Mouse (Mus musculus) heart, postnatal 0 days (tissue): ENCODE measurements around the gene Parp16. TPM values are rescaled to one million over a fixed set of nuclear protein-coding genes. Genes with fewer than 3 reads are reported as not detected.

Experiments used
- ATAC-seq: fragments of 200-750 bp; cut with Nextera tagmentation; 2 replicates; pipeline ENCODE4 v1.8.0; 2017; ENCODE audit warnings: low read depth, moderate number of reproducible peaks, moderate library complexity; ENCODE audit not compliant: insufficient read depth
- DNase-seq: peaks from one replicate; pipeline ENCODE4 v3.0.0-alpha.2; 2016; ENCODE audit warnings: low spot score
- H3K27ac ChIP-seq: fragments of 300-500 bp; sonication (generic); 2 replicates; pipeline ENCODE4 v1.5.1; 2014; ENCODE audit warnings: low read depth, mild to moderate bottlenecking
- H3K27me3 ChIP-seq: fragments of 300-500 bp; sonication (generic); 2 replicates; pipeline ENCODE4 v1.6.1; 2014; ENCODE audit warnings: low read length, mixed read lengths; ENCODE audit not compliant: control insufficient read depth, insufficient read depth
- H3K36me3 ChIP-seq: fragments of 300-500 bp; sonication (generic); replicated peaks from 2 replicates; pipeline ENCODE4 v1.6.1; 2014; ENCODE audit warnings: low read length, mixed read lengths; ENCODE audit not compliant: control insufficient read depth, insufficient read depth
- H3K4me1 ChIP-seq: fragments of 300-500 bp; sonication (generic); 2 replicates; pipeline ENCODE4 v1.6.1; 2014; ENCODE audit warnings: antibody characterized with exemption; ENCODE audit not compliant: control insufficient read depth, insufficient read depth
- H3K4me2 ChIP-seq: fragments of 300-500 bp; sonication (generic); 2 replicates; pipeline ENCODE4 v1.6.1; 2014; ENCODE audit warnings: low read depth, mild to moderate bottlenecking, low read length, moderate library complexity
- H3K4me3 ChIP-seq: fragments of 300-500 bp; sonication (generic); 2 replicates; pipeline ENCODE4 v1.5.1; 2014; ENCODE audit warnings: low read depth, low read length
- H3K9ac ChIP-seq: fragments of 300-500 bp; sonication (generic); replicated peaks from 2 replicates; pipeline ENCODE4 v1.6.1; 2014; ENCODE audit warnings: low read depth, low read length, mixed read lengths
- H3K9me3 ChIP-seq: fragments of 300-500 bp; sonication (generic); replicated peaks from 2 replicates; pipeline ENCODE4 v1.6.1; 2016; ENCODE audit warnings: low read length; ENCODE audit not compliant: control insufficient read depth
- CTCF ChIP-seq: IDR thresholded peaks from 2 replicates; pipeline ENCODE4 v1.5.1; 2016; ENCODE audit warnings: antibody characterized with exemption, control low read depth, low read depth
- EP300 ChIP-seq: IDR thresholded peaks from 2 replicates; pipeline ENCODE4 v1.6.1; 2016; ENCODE audit warnings: antibody characterized with exemption, low read depth
- WGBS: fragments of 180-500 bp; shearing (Covaris S2); extraction: QIAGEN DNeasy Blood & Tissue Kit; methylation state at CpG from one replicate; pipeline ENCODE4 v1.1.7; 2014; 5-methylcytosine and 5-hydroxymethylcytosine counted together
- polyA plus RNA-seq: library from polyadenylated mRNA; unstranded; fragments of >200 nt; fragmentation: Nextera tagmentation; extraction: Ambion mirVana; gene quantifications from 2 replicates; pipeline ENCODE4 v1.2.1, GENCODE M21; 2015
- total RNA-seq: library from RNA; depleted of rRNA; stranded (reverse); fragments of >200 nt; gene quantifications from 2 replicates; pipeline ENCODE4 v1.2.3, GENCODE M21; 2014; ENCODE audit warnings: low replicate concordance

The Parp16 gene
- total and polyA plus RNA-seq, 2 experiments from 2014 or later: 1.8 to 5.7 TPM

- Histone ChIP-seq H3K27me3 (no peaks in the 10 kb centered on the region), H3K4me1 (no peaks in the 10 kb centered on the region), H3K27ac (no peak overlapping the region), H3K4me3 (no peak overlapping the region), H3K36me3 (peaks cover 32% of the 10 kb centered on the region), H3K4me2 (no peak overlapping the region), H3K9me3 (no peaks in the 10 kb centered on the region), H3K9ac (no peak overlapping the region)
- ATAC-seq: no peak
- TF ChIP-seq EP300 (no peak), CTCF (no peak)
- WGBS: 78% methylated on average over 4 of the region's 4 CpGs
- DNase-seq: no peak
These were observed 44.0 kb downstream of the Parp16 start for GRCm38 (mm10) chr9:65239176-65239575.

DNA sequence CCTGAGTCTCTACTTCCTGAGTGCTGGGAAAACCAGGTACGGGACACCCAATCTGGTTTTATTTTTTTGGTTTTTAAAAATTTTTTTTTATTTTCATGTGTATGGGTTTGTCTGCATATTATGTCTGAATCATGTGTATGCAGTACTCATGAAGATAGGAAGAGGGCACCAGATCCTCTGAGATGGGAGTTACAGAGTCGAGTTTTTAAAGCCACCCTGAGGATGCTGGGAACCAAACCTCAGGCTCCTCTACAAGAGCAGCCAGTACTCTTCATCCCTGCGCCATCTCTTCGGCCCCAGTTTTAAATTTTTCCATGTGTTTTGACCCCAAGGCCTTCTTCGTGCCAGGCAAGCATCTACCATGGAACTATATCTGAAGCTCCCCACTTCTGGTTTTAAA is 44.6 kb downstream of the Parp16 start:
- Histone ChIP-seq H3K4me3 (no peak overlapping the region), H3K9ac (no peak overlapping the region), H3K4me1 (no peaks in the 10 kb centered on the region), H3K4me2 (no peak overlapping the region), H3K27ac (no peak overlapping the region), H3K27me3 (no peaks in the 10 kb centered on the region), H3K9me3 (no peaks in the 10 kb centered on the region), H3K36me3 (peaks cover 26% of the 10 kb centered on the region)
- TF ChIP-seq EP300 (no peak), CTCF (no peak)
- 87% methylated on average over 5 of the region's 5 CpGs for WGBS
- ATAC-seq: no peak
- no peak for DNase-seq

- 88% methylated on average over 3 of the region's 3 CpGs for WGBS
- DNase-seq (no peak), ATAC-seq (no peak)
- Histone ChIP-seq H3K9me3 (no peaks in the 10 kb centered on the region), H3K36me3 (peaks cover 18% of the 10 kb centered on the region; the same call in 1 of the 2 replicates), H3K4me1 (no peaks in the 10 kb centered on the region), H3K9ac (no peak overlapping the region), H3K4me2 (no peak overlapping the region), H3K4me3 (no peak overlapping the region), H3K27me3 (no peaks in the 10 kb centered on the region), H3K27ac (no peak overlapping the region)
- TF ChIP-seq EP300 (no peak), CTCF (no peak)
These were observed 45.4 kb downstream of the Parp16 start for GRCm38 (mm10) chr9:65240587-65240986.

GRCm38 (mm10) chr9:65241973-65242372 is 46.8 kb downstream of the Parp16 start:
- no peak overlapping the region for H3K27ac ChIP-seq
- H3K27me3 ChIP-seq: no peaks in the 10 kb centered on the region
- H3K4me2 ChIP-seq: no peak overlapping the region
- H3K9me3 ChIP-seq: no peaks in the 10 kb centered on the region
- H3K36me3 ChIP-seq: peaks cover 6% of the 10 kb centered on the region; the same call in 1 of the 2 replicates
- no peaks in the 10 kb centered on the region for H3K4me1 ChIP-seq
- ATAC-seq (no peak), DNase-seq (no peak)
- H3K9ac ChIP-seq: no peak overlapping the region
- no peak overlapping the region for H3K4me3 ChIP-seq
- TF ChIP-seq EP300: no peak
- WGBS: 67% methylated on average over 5 of the region's 5 CpGs

GRCm38 (mm10) chr9:65243249-65243648 is 48.1 kb downstream of the Parp16 start:
- 61% methylated on average over 4 of the region's 4 CpGs for WGBS
- H3K9me3 ChIP-seq: no peaks in the 10 kb centered on the region
- no peak overlapping the region for H3K27ac ChIP-seq
- H3K4me3 ChIP-seq: no peak overlapping the region
- ATAC-seq: no peak
- H3K36me3 ChIP-seq: no peaks in the 10 kb centered on the region
- H3K27me3 ChIP-seq: no peaks in the 10 kb centered on the region
- H3K9ac ChIP-seq: no peak overlapping the region
- DNase-seq: no peak
- no peak overlapping the region for H3K4me2 ChIP-seq
- TF ChIP-seq EP300 (no peak), CTCF (no peak)
- H3K4me1 ChIP-seq: 0 out of 2 replicates have a peak, but pooled peaks cover 8% of the 10 kb centered on the region

DNA sequence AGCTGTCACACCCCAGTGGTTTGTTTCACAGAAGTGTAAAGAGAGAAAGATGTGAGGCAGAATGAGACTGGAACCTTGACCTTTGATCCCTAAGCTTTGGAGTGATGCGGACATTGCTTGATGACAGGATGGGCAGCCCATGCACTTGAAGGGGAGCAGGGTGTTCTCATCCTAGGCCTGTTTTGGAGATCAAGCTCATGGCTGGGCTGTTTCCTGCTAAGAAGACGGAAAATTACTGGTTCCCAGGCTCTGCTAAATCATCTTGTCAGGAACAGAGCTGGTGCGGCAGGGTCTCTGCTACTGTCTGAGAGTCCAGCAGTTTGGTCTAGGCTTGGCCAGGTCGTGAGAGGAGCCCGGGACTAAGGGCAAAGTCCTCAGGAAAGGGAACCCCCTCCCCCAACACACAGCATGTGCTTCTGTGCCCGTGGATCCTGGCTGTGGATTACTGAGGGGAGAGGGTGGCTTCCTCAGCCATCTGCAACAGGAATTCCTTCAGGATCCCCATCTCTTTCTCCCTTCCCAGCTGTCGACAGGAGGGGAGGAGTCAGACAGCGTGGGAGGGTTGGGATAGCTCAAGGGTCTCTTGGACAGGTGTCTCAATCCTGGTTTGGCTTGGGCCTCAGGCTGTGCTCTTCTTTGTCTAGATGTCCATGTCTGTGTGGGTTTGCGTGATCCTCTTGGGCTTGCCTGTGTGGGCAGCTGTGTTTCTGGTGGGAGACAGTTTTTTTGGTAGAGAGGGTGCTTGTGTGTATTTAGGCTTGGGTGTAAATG is 49.1 kb downstream of the Parp16 start:
- Histone ChIP-seq H3K4me3 (no peak overlapping the region), H3K27ac (no peak overlapping the region), H3K9me3 (no peaks in the 10 kb centered on the region), H3K4me2 (no peak overlapping the region), H3K36me3 (no peaks in the 10 kb centered on the region), H3K27me3 (no peaks in the 10 kb centered on the region), H3K4me1 (0 out of 2 replicates have a peak, but pooled peaks cover 9% of the 10 kb centered on the region), H3K9ac (no peak overlapping the region)
- DNase-seq: no peak
- no peak for ATAC-seq
- WGBS: 45% methylated on average over 9 of the region's 9 CpGs
- TF ChIP-seq CTCF (no peak), EP300 (no peak)
